Mouse (Mus musculus) heart, postnatal 36 days (tissue): ENCODE measurements around the gene Nsa2. TPM values are rescaled to one million over a fixed set of nuclear protein-coding genes. Genes with fewer than 3 reads are reported as not detected.
"Not testable (repeated sequence)": the region's sequence is repeated elsewhere in the genome, so short reads cannot be mapped to it uniquely, and the experiment has no call there.

Experiments used
- DNase-seq, 2 experiments: peaks; one replicate each; pipeline ENCODE4 v3.0.0; 2021 to 2022
- intact Hi-C: fragments of 180-260 bp; cut with DNase I; formaldehyde crosslinking; loops from one replicate; pipeline ENCODE4 v1.15.1; 2025
- total RNA-seq, 2 experiments: library from RNA; stranded (reverse); gene quantifications; 2 replicates each; pipeline ENCODE4 v1.2.3; 2021

Nsa2 gene
- 10 to 100 TPM; 42.6 to 49.5 TPM for total RNA-seq

- DNase-seq, result peak; percentile 85 to 91
- intact Hi-C loops, result loop anchor here (10.0 kb wide), 1 partner anchor 743 kb away; no protein-coding TSS in a partner anchor
These were observed at the start of gene Nsa2, which contains the start of gene Gfm2 for GRCm38 (mm10) chr13:97137466-97138400. TSS of gene Nsa2 (minus strand) at chr13:97137937. TSS of gene Gfm2 (plus strand) at chr13:97137937.

- intact Hi-C loops, result no loop called here
These were observed 48.6 kb upstream of the Nsa2 start for GRCm38 (mm10) chr13:97186346-97186745.

GRCm38 (mm10) chr13:97184656-97185055 lies 46.9 kb upstream of the Nsa2 start:
- no peak for DNase-seq
- intact Hi-C loops, result no loop called here

More at GRCm38 (mm10) chr13:97186346-97186745, 48.6 kb upstream of the Nsa2 start:
- no peak for DNase-seq

- no peak for DNase-seq
- intact Hi-C loops, result no loop called here
These were observed 46.4 kb upstream of the Nsa2 start for GRCm38 (mm10) chr13:97184168-97184567.

GRCm38 (mm10) chr13:97182821-97183220 lies 45.1 kb upstream of the Nsa2 start:
- intact Hi-C loops, result no loop called here
- DNase-seq, result no peak

GRCm38 (mm10) chr13:97180113-97180828 lies 42.5 kb upstream of the Nsa2 start:
- no peak for DNase-seq
- intact Hi-C loops, result no loop called here

GRCm38 (mm10) chr13:97178943-97179342 lies 41.2 kb upstream of the Nsa2 start:
- DNase-seq, result no peak
- intact Hi-C loops, result no loop called here

- no peak for DNase-seq
- intact Hi-C loops, result no loop called here
These were observed 39.0 kb upstream of the Nsa2 start for GRCm38 (mm10) chr13:97176731-97177130.

GRCm38 (mm10) chr13:97175520-97176264 lies 38.0 kb upstream of the Nsa2 start:
- no peak for DNase-seq
- intact Hi-C loops, result no loop called here

GRCm38 (mm10) chr13:97145834-97146233 lies 8.1 kb upstream of the Nsa2 start:
- peak; percentile 19 to 35 for DNase-seq
- intact Hi-C loops, result no loop called here

GRCm38 (mm10) chr13:97142321-97142720 lies 4.6 kb upstream of the Nsa2 start:
- intact Hi-C loops, result no loop called here
- DNase-seq, result no peak

- DNase-seq, result not testable (repeated sequence)
- intact Hi-C loops, result loop anchor here (10.0 kb wide), 1 partner anchor 744 kb away; no protein-coding TSS in a partner anchor
These were observed 731 bp upstream of the Nsa2 start for GRCm38 (mm10) chr13:97138404-97138931.

GRCm38 (mm10) chr13:97130413-97130812 lies 7.3 kb downstream of the Nsa2 start:
- intact Hi-C loops, result loop anchor here (10.0 kb wide), 1 partner anchor 736 kb away; no protein-coding TSS in a partner anchor
- not testable (repeated sequence) for DNase-seq

GRCm38 (mm10) chr13:97129654-97130053 lies 8.1 kb downstream of the Nsa2 start:
- DNase-seq, result not testable (repeated sequence)
- intact Hi-C loops, result loop anchor here (10.0 kb wide), 1 partner anchor 735 kb away; no protein-coding TSS in a partner anchor

- DNase-seq, result no peak
- intact Hi-C loops, result no loop called here
These were observed 16.4 kb downstream of the Nsa2 start for GRCm38 (mm10) chr13:97121341-97121740.

GRCm38 (mm10) chr13:97109046-97109445 lies 28.7 kb downstream of the Nsa2 start:
- no peak for DNase-seq
- intact Hi-C loops, result no loop called here

- intact Hi-C loops, DNase-seq: not testable (repeated sequence)
These were observed 30.0 kb downstream of the Nsa2 start for GRCm38 (mm10) chr13:97107721-97108120.

GRCm38 (mm10) chr13:97104996-97105395 lies 32.7 kb downstream of the Nsa2 start:
- DNase-seq, result no peak
- intact Hi-C loops, result no loop called here

GRCm38 (mm10) chr13:97099187-97099852 lies 38.4 kb downstream of the Nsa2 start, which contains the start of gene Gm6169:
TSS of gene Gm6169 (minus strand) at chr13:97099237.
- DNase-seq, result peak; percentile 2 to 18
- intact Hi-C loops, result no loop called here
